Mouse (Mus musculus) myocyte (in vitro differentiated cells): ENCODE measurements around the gene Atrip. TPM values are rescaled to one million over a fixed set of nuclear protein-coding genes. Genes with fewer than 3 reads are reported as not detected.

ENCODE experiments used
- H3K27me3 ChIP-seq: one replicate; pipeline ENCODE4 v1.6.1; 2011; ENCODE audit not compliant: control insufficient read depth, insufficient read depth, insufficient read length
- H3K36me3 ChIP-seq: one replicate; pipeline ENCODE4 v1.6.1; 2011; ENCODE audit not compliant: control insufficient read depth, insufficient read depth
- H3K4me2 ChIP-seq: one replicate; pipeline ENCODE4 v1.6.1; 2011; ENCODE audit warnings: low read depth, control low read depth
- H3K4me3 ChIP-seq: one replicate; pipeline ENCODE4 v1.5.1; 2011; ENCODE audit warnings: mild to moderate bottlenecking, control low read depth, moderate library complexity
- H3K79me2 ChIP-seq: one replicate; pipeline ENCODE4 v1.6.1; 2011; ENCODE audit not compliant: control insufficient read depth, insufficient read depth
- H3ac ChIP-seq: one replicate; pipeline ENCODE4 v1.6.1; 2011; ENCODE audit not compliant: control insufficient read depth, insufficient read length
- CEBPB ChIP-seq: IDR thresholded peaks from 2 replicates; pipeline ENCODE4 v1.6.1; 2011; ENCODE audit warnings: mild to moderate bottlenecking, moderate library complexity; ENCODE audit not compliant: poor library complexity, insufficient read depth, severe bottlenecking
- E2F4 ChIP-seq: IDR thresholded peaks from one replicate; pipeline ENCODE4 v1.6.1; 2011; ENCODE audit warnings: mild to moderate bottlenecking, control low read depth, moderate library complexity; ENCODE audit not compliant: insufficient read depth
- MAX ChIP-seq: IDR thresholded peaks from one replicate; pipeline ENCODE4 v1.6.1; 2011; ENCODE audit warnings: low read depth, mild to moderate bottlenecking, control low read depth
- MYOD1 ChIP-seq, 3 experiments: IDR thresholded peaks; one replicate each; pipeline ENCODE4 v1.6.1; 2011; ENCODE audit warnings: control low read depth in 2 of 3, low read depth in 2 of 3, mild to moderate bottlenecking in 2 of 3, moderate library complexity in 1 of 3; ENCODE audit not compliant: insufficient read length in 2 of 3, control insufficient read depth in 1 of 3
- MYOG ChIP-seq, 3 experiments: IDR thresholded peaks; one replicate each; pipeline ENCODE4 v1.6.1; 2011; ENCODE audit warnings: control low read depth in 2 of 3, low read depth in 2 of 3, mild to moderate bottlenecking in 2 of 3; ENCODE audit not compliant: insufficient read length in 2 of 3, control insufficient read depth in 1 of 3, insufficient read depth in 1 of 3
- POLR2A ChIP-seq: IDR thresholded peaks from one replicate; pipeline ENCODE4 v1.6.1; 2011; ENCODE audit warnings: low read depth, mild to moderate bottlenecking, control low read depth, moderate library complexity; ENCODE audit not compliant: insufficient read length
- POLR2AphosphoS2 ChIP-seq: IDR thresholded peaks from one replicate; pipeline ENCODE4 v1.6.1; 2011; ENCODE audit warnings: low read depth, control low read depth; ENCODE audit not compliant: insufficient read length
- REST ChIP-seq: IDR thresholded peaks from one replicate; pipeline ENCODE4 v1.6.1; 2011; ENCODE audit warnings: mild to moderate bottlenecking, control low read depth, moderate library complexity; ENCODE audit not compliant: insufficient read depth, insufficient read length
- SRF ChIP-seq: IDR thresholded peaks from one replicate; pipeline ENCODE4 v1.6.1; 2011; ENCODE audit warnings: low read depth; ENCODE audit not compliant: control insufficient read depth, insufficient read length
- TCF12 ChIP-seq: IDR thresholded peaks from one replicate; pipeline ENCODE4 v1.6.1; 2011; ENCODE audit warnings: mild to moderate bottlenecking, control low read depth; ENCODE audit not compliant: poor library complexity, insufficient read depth, severe bottlenecking
- TCF3 ChIP-seq: IDR thresholded peaks from one replicate; pipeline ENCODE4 v1.6.1; 2011; ENCODE audit warnings: low read depth, control low read depth; ENCODE audit not compliant: insufficient read length
- USF1 ChIP-seq: IDR thresholded peaks from one replicate; pipeline ENCODE4 v1.6.1; 2011; ENCODE audit warnings: low read depth, mild to moderate bottlenecking, control low read depth, moderate library complexity
- polyA plus RNA-seq: library from polyadenylated mRNA; unstranded; fragments of >200 nt; fragmentation: generic; extraction: Trizol; gene quantifications from one replicate; pipeline ENCODE4 v1.2.1, GENCODE M21; 2012; ENCODE audit warnings: missing spikeins

Gene Atrip
- polyA plus RNA-seq, 1 experiment, result 9.6 TPM

GRCm38 (mm10) chr9:109058006-109058765 is 15.7 kb downstream of the Atrip start:
- no peak for TF ChIP-seq E2F4
- no peak for TF ChIP-seq MYOG (IDR thresholded peaks at IDR 0.05; ENCODE audit: control insufficient read depth in 1 of 3, insufficient read depth in 1 of 3, insufficient read length in 2 of 3, low read depth in 2 of 3)
- TF ChIP-seq POLR2AphosphoS2, result no peak
- no peak for TF ChIP-seq USF1
- no peak for TF ChIP-seq MAX
- Histone ChIP-seq H3K4me3 (peak overlapping the region; percentile 14), H3K36me3 (peaks cover 6% of the 10 kb centered on the region), H3ac (peak overlapping the region; percentile 20), H3K27me3 (no peaks in the 10 kb centered on the region), H3K4me2 (peak overlapping the region; percentile 82), H3K79me2 (no peaks in the 10 kb centered on the region)

GRCm38 (mm10) chr9:109057543-109057942 is 16.4 kb downstream of the Atrip start:
- Histone ChIP-seq H3K79me2 (no peaks in the 10 kb centered on the region), H3K4me3 (no peak overlapping the region), H3K27me3 (no peaks in the 10 kb centered on the region), H3ac (no peak overlapping the region), H3K4me2 (no peak overlapping the region), H3K36me3 (no peaks in the 10 kb centered on the region)
- no peak for TF ChIP-seq MAX

- Histone ChIP-seq H3K79me2 (no peaks in the 10 kb centered on the region), H3K36me3 (no peaks in the 10 kb centered on the region), H3K4me3 (no peak overlapping the region), H3ac (no peak overlapping the region), H3K27me3 (no peaks in the 10 kb centered on the region), H3K4me2 (no peak overlapping the region)
- TF ChIP-seq CEBPB (no peak), E2F4 (no peak), POLR2AphosphoS2 (no peak), MYOG (IDR thresholded peaks at IDR 0.05; ENCODE audit: control insufficient read depth in 1 of 3, insufficient read depth in 1 of 3, insufficient read length in 2 of 3, low read depth in 2 of 3) (no peak), REST (no peak), TCF3 (no peak), SRF (no peak), MAX (no peak), MYOD1 (IDR thresholded peaks at IDR 0.05; ENCODE audit: control insufficient read depth in 1 of 3, insufficient read length in 2 of 3, low read depth in 2 of 3) (no peak)
These were observed 17.0 kb downstream of the Atrip start for GRCm38 (mm10) chr9:109056916-109057315.

GRCm38 (mm10) chr9:109056081-109056690 is 17.7 kb downstream of the Atrip start:
- Histone ChIP-seq H3K4me2 (no peak overlapping the region), H3K4me3 (no peak overlapping the region), H3K36me3 (no peaks in the 10 kb centered on the region), H3K27me3 (no peaks in the 10 kb centered on the region), H3K79me2 (no peaks in the 10 kb centered on the region), H3ac (no peak overlapping the region)
- TF ChIP-seq USF1, result no peak
- no peak for TF ChIP-seq CEBPB
- TF ChIP-seq SRF, result no peak
- no peak for TF ChIP-seq POLR2A
- TF ChIP-seq E2F4, result no peak

GRCm38 (mm10) chr9:109055271-109056030 is 18.5 kb downstream of the Atrip start:
- H3K4me2 ChIP-seq, result peak overlapping the region; percentile 83
- no peaks in the 10 kb centered on the region for H3K36me3 ChIP-seq
- H3K79me2 ChIP-seq, result no peaks in the 10 kb centered on the region
- peak overlapping the region; percentile 10 for H3K4me3 ChIP-seq
- TF ChIP-seq USF1 (no peak), MYOD1 (IDR thresholded peaks at IDR 0.05; ENCODE audit: control insufficient read depth in 1 of 3, insufficient read length in 2 of 3, low read depth in 2 of 3) (no peak), POLR2A (no peak), MAX (no peak), SRF (no peak), E2F4 (no peak), TCF3 (no peak), POLR2AphosphoS2 (no peak), MYOG (IDR thresholded peaks at IDR 0.05; ENCODE audit: control insufficient read depth in 1 of 3, insufficient read depth in 1 of 3, insufficient read length in 2 of 3, low read depth in 2 of 3) (no peak), REST (no peak), CEBPB (no peak), TCF12 (no peak)
- no peaks in the 10 kb centered on the region for H3K27me3 ChIP-seq
- no peak overlapping the region for H3ac ChIP-seq
